Mouse (Mus musculus) retina, postnatal 7 days (tissue): ENCODE measurements at regions not wholly inside any gene's neighbourhood (a gene's known extent, or its start where the extent isn't known, plus 50 kb on each side); places are given as distances from the start of the nearest gene placed in this dataset.

Experiments used
- DNase-seq: peaks from one replicate; pipeline ENCODE4 v3.0.0-alpha.2; 2012; ENCODE audit warnings: low read depth, low spot score

GRCm38 (mm10) chrX:166725761-166726503 lies 140.4 kb upstream of the Egfl6 start:
- DNase-seq: no peak

- DNase-seq: no peak
Observed at GRCm38 (mm10) chrX:166718075-166718474, 132.6 kb upstream of the Egfl6 start.

GRCm38 (mm10) chrX:166709306-166709705 lies 123.8 kb upstream of the Egfl6 start:
- no peak for DNase-seq

GRCm38 (mm10) chrX:166708106-166708505 lies 122.6 kb upstream of the Egfl6 start:
- no peak for DNase-seq

GRCm38 (mm10) chrX:166707029-166707428 lies 121.5 kb upstream of the Egfl6 start:
- no peak for DNase-seq

GRCm38 (mm10) chrX:166704311-166704710 lies 118.8 kb upstream of the Egfl6 start:
- DNase-seq: no peak

- no peak for DNase-seq
Observed at GRCm38 (mm10) chrX:166694219-166694618, 108.7 kb upstream of the Egfl6 start.

- no peak for DNase-seq
Observed at GRCm38 (mm10) chrX:166688779-166689178, 103.3 kb upstream of the Egfl6 start.

- no peak for DNase-seq
Observed at GRCm38 (mm10) chrX:166673404-166673803, 87.9 kb upstream of the Egfl6 start.

- no peak for DNase-seq
Observed at GRCm38 (mm10) chrX:166672617-166673016, 87.1 kb upstream of the Egfl6 start.

- DNase-seq: no peak
Observed at GRCm38 (mm10) chrX:166671853-166672252, 86.3 kb upstream of the Egfl6 start.

GRCm38 (mm10) chrX:166666304-166666703 lies 80.8 kb upstream of the Egfl6 start:
- no peak for DNase-seq

GRCm38 (mm10) chrX:166661808-166662207 lies 76.3 kb upstream of the Egfl6 start:
- DNase-seq: no peak

GRCm38 (mm10) chrX:166661043-166661718 lies 75.7 kb upstream of the Egfl6 start:
- DNase-seq: no peak

- peak; percentile 49 for DNase-seq
Observed at GRCm38 (mm10) chrX:166660715-166661042, 75.2 kb upstream of the Egfl6 start.

GRCm38 (mm10) chrX:166652400-166652799 lies 66.9 kb upstream of the Egfl6 start:
- peak; percentile 23 for DNase-seq

GRCm38 (mm10) chrX:166645713-166646112 lies 60.2 kb upstream of the Egfl6 start:
- DNase-seq: no peak

GRCm38 (mm10) chrX:166641256-166641655 lies 55.7 kb upstream of the Egfl6 start:
- no peak for DNase-seq

- no peak for DNase-seq
Observed at GRCm38 (mm10) chrX:166640258-166640657, 54.7 kb upstream of the Egfl6 start.
